Mouse (Mus musculus) liver, embryonic 14.5 days (tissue): ENCODE measurements around the gene Lrsam1.

Experiments used
- CTCF ChIP-seq: IDR thresholded peaks from 2 replicates; pipeline ENCODE4 v1.5.1; 2016; ENCODE audit warnings: antibody characterized with exemption, low read depth, control low read depth
- EP300 ChIP-seq: IDR thresholded peaks from 2 replicates; pipeline ENCODE4 v1.6.1; 2016; ENCODE audit warnings: antibody characterized with exemption, low read depth

DNA sequence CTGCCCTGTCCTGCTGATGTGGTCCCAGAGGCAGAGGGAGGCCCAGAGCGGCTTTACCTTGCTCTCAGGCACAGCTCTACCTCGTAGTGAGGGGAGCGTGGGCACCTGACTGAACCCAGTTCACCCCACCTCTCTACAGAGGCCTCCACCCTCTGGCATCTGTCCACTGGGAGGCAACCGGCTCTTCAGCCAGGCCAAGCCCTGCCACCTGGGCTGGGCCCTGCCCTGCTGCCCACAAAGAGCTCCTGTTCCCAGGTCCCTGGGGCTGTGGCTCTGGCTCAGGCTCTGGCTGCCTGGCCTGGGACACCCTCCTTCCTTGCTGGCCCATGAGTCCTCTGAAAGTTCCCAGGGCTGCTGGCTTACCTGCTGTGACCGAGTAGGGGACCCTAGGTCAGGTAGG lies 47.1 kb downstream of the Lrsam1 start:
- no peak for TF ChIP-seq CTCF
- TF ChIP-seq EP300 = no peak
